Mouse (Mus musculus): ENCODE measurements around the gene Atxn2l. TPM values are rescaled to one million over a fixed set of nuclear protein-coding genes. Genes with fewer than 3 reads are reported as not detected.

Gene Atxn2l
- polyA plus RNA-seq, 1 experiment from 2014 or later, result 24.5 TPM

- Histone ChIP-seq H3K36me3 (ENCODE audit: control insufficient read depth, insufficient read depth) (no peaks in the 10 kb centered on the region), H3K27ac (ENCODE audit: low read length) (no peak overlapping the region), H3K4me1 (ENCODE audit: control insufficient read depth, low read depth, low read length) (peaks cover 12% of the 10 kb centered on the region), H3K9ac (ENCODE audit: low read depth, low read length) (no peak overlapping the region), H3K27me3 (ENCODE audit: control insufficient read depth, insufficient read depth, low read depth, low read length) (no peaks in the 10 kb centered on the region), H3K4me2 (ENCODE audit: low read depth, low read length) (no peak overlapping the region), H3K4me3 (ENCODE audit: low read depth, low read length) (no peak overlapping the region), H3K9me3 (replicated peaks; ENCODE audit: control insufficient read depth, low read length) (no peaks in the 10 kb centered on the region)
- WGBS (ENCODE audit: insufficient replicate concordance), result 76% methylated on average over 3 of the region's 3 CpGs
- no peak for ATAC-seq (ENCODE audit: low read depth)
Measured at GRCm38 (mm10) chr7:126461626-126462025, 41.6 kb downstream of the Atxn2l start.

GRCm38 (mm10) chr7:126460623-126461399 lies 42.4 kb downstream of the Atxn2l start:
- Histone ChIP-seq H3K9ac (ENCODE audit: low read depth, low read length) (no peak overlapping the region), H3K4me3 (ENCODE audit: low read depth, low read length) (no peak overlapping the region), H3K27me3 (ENCODE audit: control insufficient read depth, insufficient read depth, low read depth, low read length) (no peaks in the 10 kb centered on the region), H3K9me3 (replicated peaks; ENCODE audit: control insufficient read depth, low read length) (no peaks in the 10 kb centered on the region), H3K4me2 (ENCODE audit: low read depth, low read length) (no peak overlapping the region), H3K36me3 (ENCODE audit: control insufficient read depth, insufficient read depth) (no peaks in the 10 kb centered on the region), H3K4me1 (ENCODE audit: control insufficient read depth, low read depth, low read length) (peaks cover 12% of the 10 kb centered on the region), H3K27ac (ENCODE audit: low read length) (no peak overlapping the region)
- no peak for ATAC-seq (ENCODE audit: low read depth)
- WGBS (ENCODE audit: insufficient replicate concordance), result 47% methylated on average over 10 of the region's 10 CpGs

GRCm38 (mm10) chr7:126458844-126459618 lies 44.2 kb downstream of the Atxn2l start:
- Histone ChIP-seq H3K4me3 (ENCODE audit: low read depth, low read length) (no peak overlapping the region), H3K4me2 (ENCODE audit: low read depth, low read length) (no peak overlapping the region), H3K4me1 (ENCODE audit: control insufficient read depth, low read depth, low read length) (no peaks in the 10 kb centered on the region; the same call in 1 of the 2 replicates), H3K36me3 (ENCODE audit: control insufficient read depth, insufficient read depth) (no peaks in the 10 kb centered on the region), H3K27ac (ENCODE audit: low read length) (no peak overlapping the region), H3K9ac (ENCODE audit: low read depth, low read length) (no peak overlapping the region), H3K27me3 (ENCODE audit: control insufficient read depth, insufficient read depth, low read depth, low read length) (no peaks in the 10 kb centered on the region), H3K9me3 (replicated peaks; ENCODE audit: control insufficient read depth, low read length) (no peaks in the 10 kb centered on the region)
- WGBS (ENCODE audit: insufficient replicate concordance), result 66% methylated on average over 11 of the region's 11 CpGs
- ATAC-seq (ENCODE audit: low read depth), result no peak

- H3K4me3 ChIP-seq (ENCODE audit: low read depth, low read length), result no peak overlapping the region
- H3K4me2 ChIP-seq (ENCODE audit: low read depth, low read length), result no peak overlapping the region
- ATAC-seq (ENCODE audit: low read depth), result no peak
- no peaks in the 10 kb centered on the region for H3K4me1 ChIP-seq (ENCODE audit: control insufficient read depth, low read depth, low read length)
- no peak overlapping the region for H3K9ac ChIP-seq (ENCODE audit: low read depth, low read length)
- no peak overlapping the region for H3K27ac ChIP-seq (ENCODE audit: low read length)
- no peaks in the 10 kb centered on the region for H3K36me3 ChIP-seq (ENCODE audit: control insufficient read depth, insufficient read depth)
- H3K27me3 ChIP-seq (ENCODE audit: control insufficient read depth, insufficient read depth, low read depth, low read length), result no peaks in the 10 kb centered on the region
- no peaks in the 10 kb centered on the region for H3K9me3 ChIP-seq (replicated peaks; ENCODE audit: control insufficient read depth, low read length)
- WGBS (ENCODE audit: insufficient replicate concordance), result 67% methylated on average over 5 of the region's 5 CpGs
Measured at GRCm38 (mm10) chr7:126458225-126458624, 45.0 kb downstream of the Atxn2l start.

GRCm38 (mm10) chr7:126456382-126457266 lies 46.6 kb downstream of the Atxn2l start:
- Histone ChIP-seq H3K9me3 (replicated peaks; ENCODE audit: control insufficient read depth, low read length) (no peaks in the 10 kb centered on the region), H3K4me1 (ENCODE audit: control insufficient read depth, low read depth, low read length) (no peaks in the 10 kb centered on the region), H3K9ac (ENCODE audit: low read depth, low read length) (no peak overlapping the region), H3K4me3 (ENCODE audit: low read depth, low read length) (no peak overlapping the region), H3K27me3 (ENCODE audit: control insufficient read depth, insufficient read depth, low read depth, low read length) (no peaks in the 10 kb centered on the region), H3K27ac (ENCODE audit: low read length) (no peak overlapping the region), H3K36me3 (ENCODE audit: control insufficient read depth, insufficient read depth) (no peaks in the 10 kb centered on the region), H3K4me2 (ENCODE audit: low read depth, low read length) (no peak overlapping the region)
- ATAC-seq (ENCODE audit: low read depth), result no peak
- WGBS (ENCODE audit: insufficient replicate concordance), result 46% methylated on average over 17 of the region's 17 CpGs

GRCm38 (mm10) chr7:126455242-126455641 lies 48.0 kb downstream of the Atxn2l start:
- H3K9ac ChIP-seq (ENCODE audit: low read depth, low read length), result no peak overlapping the region
- no peak for ATAC-seq (ENCODE audit: low read depth)
- H3K4me3 ChIP-seq (ENCODE audit: low read depth, low read length), result no peak overlapping the region
- H3K27ac ChIP-seq (ENCODE audit: low read length), result no peak overlapping the region
- H3K4me1 ChIP-seq (ENCODE audit: control insufficient read depth, low read depth, low read length), result no peaks in the 10 kb centered on the region
- H3K9me3 ChIP-seq (replicated peaks; ENCODE audit: control insufficient read depth, low read length), result no peaks in the 10 kb centered on the region
- H3K27me3 ChIP-seq (ENCODE audit: control insufficient read depth, insufficient read depth, low read depth, low read length), result no peaks in the 10 kb centered on the region
- WGBS (ENCODE audit: insufficient replicate concordance), result 44% methylated on average over 2 of the region's 2 CpGs
- H3K36me3 ChIP-seq (ENCODE audit: control insufficient read depth, insufficient read depth), result no peaks in the 10 kb centered on the region
- H3K4me2 ChIP-seq (ENCODE audit: low read depth, low read length), result no peak overlapping the region

GRCm38 (mm10) chr7:126453861-126454260 lies 49.4 kb downstream of the Atxn2l start:
- Histone ChIP-seq H3K4me3 (ENCODE audit: low read depth, low read length) (no peak overlapping the region), H3K4me2 (ENCODE audit: low read depth, low read length) (no peak overlapping the region), H3K4me1 (ENCODE audit: control insufficient read depth, low read depth, low read length) (no peaks in the 10 kb centered on the region), H3K27ac (ENCODE audit: low read length) (no peak overlapping the region), H3K9me3 (replicated peaks; ENCODE audit: control insufficient read depth, low read length) (no peaks in the 10 kb centered on the region), H3K36me3 (ENCODE audit: control insufficient read depth, insufficient read depth) (no peaks in the 10 kb centered on the region), H3K27me3 (ENCODE audit: control insufficient read depth, insufficient read depth, low read depth, low read length) (no peaks in the 10 kb centered on the region), H3K9ac (ENCODE audit: low read depth, low read length) (no peak overlapping the region)
- WGBS (ENCODE audit: insufficient replicate concordance), result 43% methylated on average over 7 of the region's 7 CpGs
- ATAC-seq (ENCODE audit: low read depth), result no peak

GRCm38 (mm10) chr7:126452244-126452643 lies 51.0 kb downstream of the Atxn2l start:
- Histone ChIP-seq H3K36me3 (ENCODE audit: control insufficient read depth, insufficient read depth) (no peaks in the 10 kb centered on the region), H3K4me1 (ENCODE audit: control insufficient read depth, low read depth, low read length) (no peaks in the 10 kb centered on the region), H3K27ac (ENCODE audit: low read length) (no peak overlapping the region), H3K9me3 (replicated peaks; ENCODE audit: control insufficient read depth, low read length) (no peaks in the 10 kb centered on the region), H3K9ac (ENCODE audit: low read depth, low read length) (no peak overlapping the region), H3K4me2 (ENCODE audit: low read depth, low read length) (no peak overlapping the region), H3K4me3 (ENCODE audit: low read depth, low read length) (no peak overlapping the region), H3K27me3 (ENCODE audit: control insufficient read depth, insufficient read depth, low read depth, low read length) (no peaks in the 10 kb centered on the region)
- no peak for ATAC-seq (ENCODE audit: low read depth)
- 74% methylated on average over 3 of the region's 3 CpGs for WGBS (ENCODE audit: insufficient replicate concordance)
